Mouse (Mus musculus) midbrain, embryonic 16.5 days (tissue): ENCODE data around the gene Cul9. TPM values are rescaled to one million over a fixed set of nuclear protein-coding genes. Genes with fewer than 3 reads are reported as not detected.

ENCODE experiments used
- ATAC-seq: fragments of 200-750 bp; cut with Nextera tagmentation; 2 replicates; pipeline ENCODE4 v1.8.0; 2017; ENCODE audit warnings: moderate TSS enrichment
- H3K27ac ChIP-seq: fragments of 300-500 bp; sonication (generic); 2 replicates; pipeline ENCODE4 v1.5.1; 2014; ENCODE audit warnings: mild to moderate bottlenecking, low read length, mixed read lengths
- H3K27me3 ChIP-seq: fragments of 300-500 bp; sonication (generic); 2 replicates; pipeline ENCODE4 v1.6.1; 2014; ENCODE audit warnings: low read depth, low read length, mixed read lengths; ENCODE audit not compliant: control insufficient read depth, insufficient read depth
- H3K36me3 ChIP-seq: fragments of 300-500 bp; sonication (generic); 2 replicates; pipeline ENCODE4 v1.6.1; 2014; ENCODE audit warnings: mild to moderate bottlenecking, low read length, moderate library complexity, mixed read lengths; ENCODE audit not compliant: control insufficient read depth, insufficient read depth
- H3K4me1 ChIP-seq: fragments of 300-500 bp; sonication (generic); 2 replicates; pipeline ENCODE4 v1.6.1; 2014; ENCODE audit warnings: mild to moderate bottlenecking, low read length, mixed read lengths; ENCODE audit not compliant: control insufficient read depth, insufficient read depth
- H3K4me2 ChIP-seq: fragments of 300-500 bp; sonication (generic); 2 replicates; pipeline ENCODE4 v1.6.1; 2014; ENCODE audit warnings: mild to moderate bottlenecking, low read length, mixed read lengths
- H3K4me3 ChIP-seq: fragments of 300-500 bp; sonication (generic); 2 replicates; pipeline ENCODE4 v1.5.1; 2014; ENCODE audit warnings: low read depth, mild to moderate bottlenecking, low read length, moderate library complexity, mixed read lengths
- H3K9ac ChIP-seq: fragments of 300-500 bp; sonication (generic); 2 replicates; pipeline ENCODE4 v1.6.1; 2014; ENCODE audit warnings: low read depth, low read length, mixed read lengths
- H3K9me3 ChIP-seq: fragments of 300-500 bp; sonication (generic); replicated peaks from 2 replicates; pipeline ENCODE4 v1.6.1; 2014; ENCODE audit warnings: mild to moderate bottlenecking, low read length, mixed read lengths; ENCODE audit not compliant: control insufficient read depth, poor library complexity, severe bottlenecking
- WGBS: fragments of 180-500 bp; shearing (Covaris S2); extraction: QIAGEN DNeasy Blood & Tissue Kit; methylation state at CpG from one replicate; pipeline ENCODE4 v1.1.7; 2014; 5-methylcytosine and 5-hydroxymethylcytosine counted together
- polyA plus RNA-seq: library from polyadenylated mRNA; unstranded; fragments of >200 nt; fragmentation: Nextera tagmentation; extraction: Ambion mirVana; gene quantifications from 2 replicates; pipeline ENCODE4 v1.2.1, GENCODE M21; 2015

The Cul9 gene
- polyA plus RNA-seq = 26.8 and 28.0 TPM in 2 replicates

DNA sequence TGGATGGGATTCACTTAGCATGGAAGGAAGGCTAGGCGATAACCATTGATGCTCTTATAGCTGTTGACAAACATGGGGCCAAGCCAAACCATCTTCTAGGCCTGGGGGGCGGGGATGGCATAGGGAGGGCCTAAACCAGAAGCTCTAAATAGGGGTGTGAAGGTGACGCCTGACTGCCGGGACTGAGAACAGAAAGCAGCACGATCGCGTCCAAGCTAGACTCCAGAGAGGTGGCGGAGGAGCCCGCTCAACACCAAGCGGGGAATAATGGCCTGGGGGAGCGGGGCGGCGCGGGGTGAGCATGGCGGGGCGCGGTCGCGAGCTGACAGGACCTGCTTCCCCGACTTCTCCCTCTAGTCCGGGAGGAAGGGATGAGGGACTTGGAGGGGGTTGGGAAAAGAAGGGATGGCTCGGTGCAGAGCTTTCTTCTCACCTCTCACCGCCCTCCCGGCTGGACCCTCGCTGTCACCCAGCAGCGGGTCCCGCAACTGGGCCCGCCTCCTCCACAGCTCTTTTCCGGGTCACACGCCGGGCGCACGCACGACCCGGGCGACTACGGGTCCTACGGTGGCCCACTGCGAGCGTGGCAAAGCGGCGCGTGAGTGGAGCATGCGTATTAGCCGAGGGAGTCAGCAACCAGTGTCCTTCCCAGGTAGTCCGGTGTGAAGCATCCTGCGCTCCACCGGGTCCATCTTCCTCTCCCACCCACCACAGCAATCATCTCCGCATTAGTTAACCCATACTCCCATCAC lies at the start of gene Cul9:
Cul9 (minus strand) TSS at position 576 of the 752 bp plus-strand sequence.
- H3K9ac ChIP-seq = peak within 1 kb of the TSS; percentile 95
- H3K9me3 ChIP-seq = no peaks in the 10 kb centered on the region
- WGBS = under 1% methylated on average over 38 of the region's 49 CpGs
- peak; percentile 93 for ATAC-seq
- H3K27me3 ChIP-seq = no peaks in the 10 kb centered on the region
- peaks cover 30% of the 10 kb centered on the region for H3K36me3 ChIP-seq
- H3K4me1 ChIP-seq = peaks cover 12% of the 10 kb centered on the region
- peak within 1 kb of the TSS; percentile 80 for H3K27ac ChIP-seq
- peak within 1 kb of the TSS; percentile 89 for H3K4me3 ChIP-seq
- H3K4me2 ChIP-seq = peak within 1 kb of the TSS; percentile 75

DNA sequence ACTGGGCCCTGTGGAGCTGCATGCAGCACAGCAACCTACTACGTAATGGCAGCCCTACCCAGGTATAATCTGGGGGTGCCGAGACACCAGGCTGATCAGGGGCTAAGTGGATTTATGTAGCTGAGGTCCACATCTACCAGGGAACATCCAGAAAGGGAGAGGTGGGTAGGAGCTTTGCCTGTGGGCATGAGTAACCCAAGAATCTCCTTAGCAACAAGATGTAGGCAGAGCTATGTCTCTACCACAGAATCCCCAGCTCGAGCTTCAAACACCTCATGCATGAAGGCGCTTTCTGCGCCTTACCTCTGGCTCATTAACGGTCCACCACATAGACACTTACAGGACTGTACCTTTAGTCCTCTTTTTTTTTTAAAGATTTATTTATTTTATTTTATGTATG lies 49.1 kb upstream of the Cul9 start:
- H3K9me3 ChIP-seq = no peaks in the 10 kb centered on the region
- no peaks in the 10 kb centered on the region for H3K27me3 ChIP-seq
- H3K4me1 ChIP-seq = no peaks in the 10 kb centered on the region
- H3K36me3 ChIP-seq = 0 out of 2 replicates have a peak, but pooled peaks cover under 1% of the 10 kb centered on the region
- no peak overlapping the region for H3K4me3 ChIP-seq
- ATAC-seq = no peak
- 0 out of 2 replicates have a peak overlapping the region, but pooled peaks have one; percentile 7 for H3K27ac ChIP-seq
- H3K4me2 ChIP-seq = no peak overlapping the region
- H3K9ac ChIP-seq = no peak overlapping the region
- 81% methylated on average over 6 of the region's 6 CpGs for WGBS

DNA sequence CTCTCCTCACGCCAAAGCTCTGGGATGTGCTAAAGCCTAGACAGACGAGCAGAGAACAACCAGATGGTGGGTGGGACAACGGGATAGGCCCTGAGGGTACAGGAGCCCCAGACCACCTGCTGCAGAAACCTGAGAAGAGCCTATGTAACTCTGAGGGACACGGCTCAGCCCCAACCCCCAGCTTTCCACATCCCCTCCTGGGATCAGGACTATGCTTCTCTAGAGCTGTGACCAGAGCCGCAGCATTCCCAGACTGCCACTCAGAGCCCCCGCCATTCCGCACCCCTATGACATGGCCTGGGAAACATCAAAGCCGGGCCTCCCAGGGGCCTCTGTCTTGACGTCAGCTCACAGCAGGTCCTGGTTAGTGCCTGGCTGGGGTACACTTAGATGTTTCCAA lies 48.4 kb upstream of the Cul9 start:
- ATAC-seq = no peak
- Histone ChIP-seq H3K4me1 (no peaks in the 10 kb centered on the region), H3K4me2 (no peak overlapping the region), H3K9me3 (no peaks in the 10 kb centered on the region), H3K9ac (no peak overlapping the region), H3K4me3 (no peak overlapping the region), H3K27me3 (no peaks in the 10 kb centered on the region), H3K36me3 (0 out of 2 replicates have a peak, but pooled peaks cover 3% of the 10 kb centered on the region), H3K27ac (no peak overlapping the region)
- 49% methylated on average over 9 of the region's 9 CpGs for WGBS

DNA sequence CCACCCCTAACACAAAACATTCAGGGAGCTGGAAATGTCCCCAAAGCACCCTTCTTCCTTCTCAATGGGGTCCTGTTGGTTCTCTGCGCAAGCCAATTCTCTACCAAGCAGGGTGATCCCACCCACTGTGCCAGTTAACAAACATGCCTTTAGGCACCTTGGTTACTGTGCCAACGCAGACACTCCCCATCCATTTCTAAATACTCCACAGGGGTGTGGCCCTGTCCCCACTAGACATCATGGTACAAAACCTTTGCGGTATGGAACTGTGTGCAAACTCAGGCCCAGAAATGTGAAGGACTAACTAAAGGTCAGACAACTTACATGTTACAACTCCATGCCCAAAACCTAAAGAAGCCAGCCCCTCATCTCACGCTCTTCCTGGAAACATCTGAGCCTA lies 46.9 kb upstream of the Cul9 start:
- Histone ChIP-seq H3K9me3 (no peaks in the 10 kb centered on the region), H3K4me1 (no peaks in the 10 kb centered on the region), H3K36me3 (0 out of 2 replicates have a peak, but pooled peaks cover 3% of the 10 kb centered on the region), H3K9ac (no peak overlapping the region), H3K27ac (no peak overlapping the region), H3K4me2 (no peak overlapping the region), H3K4me3 (no peak overlapping the region), H3K27me3 (no peaks in the 10 kb centered on the region)
- ATAC-seq = no peak
- 92% methylated on average over 4 of the region's 4 CpGs for WGBS

DNA sequence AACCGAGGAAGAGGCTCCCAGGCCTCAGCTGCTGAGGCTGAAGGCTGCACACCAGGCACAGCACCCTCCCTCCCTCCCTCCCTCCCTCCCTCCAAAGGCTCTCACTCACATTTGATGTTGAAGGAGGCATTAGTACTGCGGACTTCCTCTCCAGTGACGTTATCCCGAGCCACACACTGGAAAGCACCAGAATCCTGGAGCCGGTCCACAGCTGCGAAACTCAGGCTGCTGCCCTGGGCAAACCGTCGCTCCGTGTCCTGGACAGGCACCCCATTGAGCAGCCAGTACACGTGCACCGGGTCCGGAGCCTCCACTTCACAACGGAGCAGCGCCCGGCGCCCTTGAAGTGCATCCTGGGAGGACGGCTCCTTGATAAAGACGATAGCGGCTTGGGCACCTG lies 45.2 kb upstream of the Cul9 start:
- Histone ChIP-seq H3K36me3 (peaks cover 3% of the 10 kb centered on the region; the same call in 1 of the 2 replicates), H3K4me3 (no peak overlapping the region), H3K4me2 (no peak overlapping the region), H3K27ac (no peak overlapping the region), H3K9ac (no peak overlapping the region), H3K4me1 (no peaks in the 10 kb centered on the region), H3K27me3 (no peaks in the 10 kb centered on the region), H3K9me3 (no peaks in the 10 kb centered on the region)
- ATAC-seq = no peak
- 71% methylated on average over 19 of the region's 19 CpGs for WGBS

DNA sequence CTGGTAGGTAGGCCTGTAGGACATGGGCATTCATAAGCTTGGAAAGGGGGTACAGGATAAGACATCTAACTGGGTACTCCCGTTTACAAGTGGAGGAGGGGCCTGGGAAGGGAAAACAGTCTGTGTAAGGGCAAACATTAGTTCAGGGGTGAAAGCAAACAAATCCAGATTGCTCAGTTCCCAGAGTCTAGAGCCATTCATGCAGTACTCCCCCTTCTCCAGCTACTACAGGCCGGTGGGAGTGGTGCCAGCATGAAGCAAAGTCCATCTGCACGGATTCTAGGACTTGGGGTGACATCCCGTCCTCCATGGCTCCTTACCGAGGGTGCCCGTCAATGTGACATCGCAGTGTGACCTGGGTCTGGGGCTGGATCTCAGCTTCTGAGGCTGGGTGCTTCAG lies 44.3 kb upstream of the Cul9 start:
- peaks cover 3% of the 10 kb centered on the region for H3K36me3 ChIP-seq
- no peaks in the 10 kb centered on the region for H3K27me3 ChIP-seq
- H3K9ac ChIP-seq = no peak overlapping the region
- no peak overlapping the region for H3K4me3 ChIP-seq
- no peak overlapping the region for H3K27ac ChIP-seq
- H3K9me3 ChIP-seq = no peaks in the 10 kb centered on the region
- WGBS = 95% methylated on average over 7 of the region's 7 CpGs
- H3K4me1 ChIP-seq = no peaks in the 10 kb centered on the region
- H3K4me2 ChIP-seq = no peak overlapping the region
- ATAC-seq = no peak

DNA sequence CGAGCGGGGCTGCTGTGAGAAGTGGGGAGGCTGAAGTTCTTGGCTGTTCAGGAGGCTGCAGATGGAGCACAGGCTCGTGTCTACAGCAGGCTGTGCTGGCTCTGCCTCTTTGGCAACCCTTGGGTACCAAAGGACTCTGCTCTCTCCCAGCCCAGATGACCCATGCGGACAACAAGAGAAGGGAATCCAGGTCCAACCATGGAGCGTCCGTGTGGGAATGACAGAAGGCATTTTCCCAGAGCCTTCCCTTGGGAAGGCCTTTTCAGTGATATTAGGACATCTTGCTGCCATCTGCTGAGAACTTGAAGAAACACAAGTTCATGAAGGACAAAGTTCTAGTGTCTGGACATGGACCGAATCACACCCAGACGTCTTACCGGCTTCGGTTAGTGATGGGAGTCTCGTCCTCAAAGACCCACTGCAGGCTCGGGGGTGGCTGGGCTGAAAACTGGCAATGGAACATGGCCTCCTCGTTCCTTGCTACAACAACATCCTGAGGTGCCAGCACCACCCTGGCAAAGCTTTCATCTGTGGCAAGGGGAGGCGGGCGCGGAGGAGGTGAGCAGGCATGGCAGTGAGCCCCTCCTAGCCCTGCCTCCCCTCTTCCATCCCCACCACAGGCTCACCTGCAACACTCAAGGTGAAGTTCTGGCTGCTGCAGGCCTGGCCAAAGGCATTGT lies 43.6 kb upstream of the Cul9 start:
- ATAC-seq = no peak
- Histone ChIP-seq H3K9me3 (no peaks in the 10 kb centered on the region), H3K36me3 (peaks cover 3% of the 10 kb centered on the region)

DNA sequence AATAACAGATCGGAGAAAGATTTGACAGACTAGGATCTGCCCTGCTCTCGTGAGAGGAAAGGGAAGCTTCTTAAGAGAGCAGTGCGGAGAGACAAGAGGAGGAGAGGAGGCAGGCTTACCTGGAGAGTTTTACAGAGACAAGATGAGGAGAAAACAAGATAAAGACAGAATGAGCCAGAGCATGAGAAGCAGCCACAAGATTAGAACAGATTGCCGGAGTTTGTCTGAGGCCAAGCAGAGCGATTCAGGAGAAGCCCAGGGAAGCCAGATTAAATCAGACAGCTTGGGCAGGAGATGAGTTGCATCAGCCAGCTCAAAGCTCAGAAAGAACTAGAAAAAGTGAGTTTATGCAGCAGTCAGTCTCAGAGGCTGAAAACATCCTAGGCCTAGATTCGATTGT lies 42.7 kb upstream of the Cul9 start:
- no peaks in the 10 kb centered on the region for H3K9me3 ChIP-seq
- no peak overlapping the region for H3K9ac ChIP-seq
- no peaks in the 10 kb centered on the region for H3K4me1 ChIP-seq
- H3K27ac ChIP-seq = no peak overlapping the region
- ATAC-seq = no peak
- H3K4me3 ChIP-seq = no peak overlapping the region
- 96% methylated on average over 6 of the region's 6 CpGs for WGBS
- no peaks in the 10 kb centered on the region for H3K27me3 ChIP-seq
- H3K36me3 ChIP-seq = peaks cover 3% of the 10 kb centered on the region
- H3K4me2 ChIP-seq = no peak overlapping the region

More for the DNA sequence above, 43.6 kb upstream of the Cul9 start:
- no peak overlapping the region for H3K4me3 ChIP-seq
- no peak overlapping the region for H3K4me2 ChIP-seq
- H3K4me1 ChIP-seq = no peaks in the 10 kb centered on the region
- WGBS = 95% methylated on average over 16 of the region's 16 CpGs
- no peak overlapping the region for H3K27ac ChIP-seq
- H3K9ac ChIP-seq = no peak overlapping the region
- H3K27me3 ChIP-seq = no peaks in the 10 kb centered on the region

DNA sequence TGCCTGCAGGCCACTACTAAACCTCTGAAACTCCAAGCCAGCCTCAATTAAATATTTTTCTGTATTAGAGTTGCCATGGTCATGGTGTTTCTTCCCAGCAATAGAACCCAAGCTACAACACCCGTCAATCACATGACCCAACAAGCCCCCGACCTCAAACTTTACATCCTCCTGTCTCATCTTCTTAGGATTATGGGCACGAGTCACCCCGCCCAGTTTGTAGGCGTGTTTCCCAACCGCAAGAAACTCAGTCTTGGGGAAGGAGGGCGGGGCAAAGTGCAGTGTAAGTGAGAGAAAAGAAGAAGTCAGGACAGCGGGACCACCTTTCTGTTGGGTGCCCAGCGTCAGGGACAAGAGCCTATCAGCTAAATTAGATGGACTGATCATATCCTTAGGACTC lies 42.0 kb upstream of the Cul9 start:
- H3K36me3 ChIP-seq = peaks cover 3% of the 10 kb centered on the region
- no peak for ATAC-seq
- H3K4me1 ChIP-seq = no peaks in the 10 kb centered on the region
- H3K27ac ChIP-seq = no peak overlapping the region
- no peaks in the 10 kb centered on the region for H3K9me3 ChIP-seq
- H3K4me3 ChIP-seq = no peak overlapping the region
- WGBS = 84% methylated on average over 9 of the region's 9 CpGs
- no peak overlapping the region for H3K9ac ChIP-seq
- no peaks in the 10 kb centered on the region for H3K27me3 ChIP-seq
- no peak overlapping the region for H3K4me2 ChIP-seq
